Mouse (Mus musculus) neural tube, embryonic 11.5 days (tissue): ENCODE results near the gene Ghr. TPM values are rescaled to one million over a fixed set of nuclear protein-coding genes. Genes with fewer than 3 reads are reported as not detected.

Source experiments
- ATAC-seq: fragments of 200-750 bp; cut with Nextera tagmentation; 2 replicates; pipeline ENCODE4 v1.8.0; 2017; ENCODE audit warnings: moderate number of reproducible peaks, mild to moderate bottlenecking, moderate TSS enrichment, moderate library complexity; ENCODE audit not compliant: insufficient read depth, low FRiP score, low TSS enrichment
- DNase-seq: peaks from one replicate; pipeline ENCODE4 v3.0.0-alpha.2; 2015; ENCODE audit warnings: low spot score
- H3K27ac ChIP-seq: fragments of 300-500 bp; sonication (generic); 2 replicates; pipeline ENCODE4 v1.5.1; 2014; ENCODE audit warnings: low read depth, mild to moderate bottlenecking, low read length
- H3K27me3 ChIP-seq: fragments of 300-500 bp; sonication (generic); 2 replicates; pipeline ENCODE4 v1.6.1; 2014; ENCODE audit warnings: mild to moderate bottlenecking, low read length, mixed read lengths; ENCODE audit not compliant: control insufficient read depth, insufficient read depth
- H3K36me3 ChIP-seq: fragments of 300-500 bp; sonication (generic); 2 replicates; pipeline ENCODE4 v1.6.1; 2014; ENCODE audit warnings: mild to moderate bottlenecking, low read length, moderate library complexity, mixed read lengths; ENCODE audit not compliant: control insufficient read depth, insufficient read depth
- H3K4me1 ChIP-seq: fragments of 300-500 bp; sonication (generic); 2 replicates; pipeline ENCODE4 v1.6.1; 2014; ENCODE audit warnings: low read length, mixed read lengths; ENCODE audit not compliant: control insufficient read depth, insufficient read depth
- H3K4me2 ChIP-seq: fragments of 300-500 bp; sonication (generic); 2 replicates; pipeline ENCODE4 v1.6.1; 2014; ENCODE audit warnings: low read depth, mild to moderate bottlenecking, moderate library complexity
- H3K4me3 ChIP-seq: fragments of 300-500 bp; sonication (generic); 2 replicates; pipeline ENCODE4 v1.5.1; 2014; ENCODE audit warnings: low read depth, low read length
- H3K9ac ChIP-seq: fragments of 300-500 bp; sonication (generic); 2 replicates; pipeline ENCODE4 v1.6.1; 2014; ENCODE audit warnings: mild to moderate bottlenecking, low read length
- H3K9me3 ChIP-seq: fragments of 300-500 bp; sonication (generic); 2 replicates; pipeline ENCODE4 v1.6.1; 2016; ENCODE audit warnings: low read length; ENCODE audit not compliant: control insufficient read depth
- WGBS: fragments of 180-500 bp; shearing (Covaris S2); extraction: QIAGEN DNeasy Blood & Tissue Kit; methylation state at CpG from one replicate; pipeline ENCODE4 v1.1.7; 2014; 5-methylcytosine and 5-hydroxymethylcytosine counted together
- polyA plus RNA-seq: library from polyadenylated mRNA; unstranded; fragments of >200 nt; fragmentation: Nextera tagmentation; extraction: Ambion mirVana; gene quantifications from 2 replicates; pipeline ENCODE4 v1.2.1, GENCODE M21; 2014

Ghr gene
- polyA plus RNA-seq, 1 experiment from 2014 or later, result 21.0 TPM

GRCm38 (mm10) chr15:3290435-3290834, 292.9 kb downstream of the Ghr start:
- Histone ChIP-seq H3K27me3 (no peaks in the 10 kb centered on the region), H3K4me3 (no peak overlapping the region), H3K9me3 (no peaks in the 10 kb centered on the region), H3K4me2 (no peak overlapping the region), H3K9ac (no peak overlapping the region), H3K27ac (no peak overlapping the region), H3K4me1 (no peaks in the 10 kb centered on the region), H3K36me3 (no peaks in the 10 kb centered on the region)
- 95% methylated on average over 3 of the region's 3 CpGs for WGBS
- DNase-seq (no peak), ATAC-seq (no peak)

- DNase-seq, result no peak
- no peaks in the 10 kb centered on the region for H3K27me3 ChIP-seq
- no peak for ATAC-seq
Measured at GRCm38 (mm10) chr15:3286032-3286431, 297.3 kb downstream of the Ghr start.

GRCm38 (mm10) chr15:3281737-3282136, 301.6 kb downstream of the Ghr start:
- H3K4me2 ChIP-seq, result no peak overlapping the region
- H3K9ac ChIP-seq, result no peak overlapping the region
- H3K27ac ChIP-seq, result no peak overlapping the region
- ATAC-seq, result no peak
- 92% methylated on average over 1 of the region's 1 CpGs for WGBS
- no peaks in the 10 kb centered on the region for H3K9me3 ChIP-seq
- no peak overlapping the region for H3K4me3 ChIP-seq
- H3K36me3 ChIP-seq, result no peaks in the 10 kb centered on the region
- H3K27me3 ChIP-seq, result no peaks in the 10 kb centered on the region
- no peaks in the 10 kb centered on the region for H3K4me1 ChIP-seq
- DNase-seq, result no peak

More at GRCm38 (mm10) chr15:3286032-3286431, 297.3 kb downstream of the Ghr start:
- Histone ChIP-seq H3K4me3 (no peak overlapping the region), H3K4me1 (no peaks in the 10 kb centered on the region), H3K9me3 (no peaks in the 10 kb centered on the region), H3K9ac (no peak overlapping the region), H3K4me2 (no peak overlapping the region), H3K27ac (no peak overlapping the region), H3K36me3 (no peaks in the 10 kb centered on the region)

DNA sequence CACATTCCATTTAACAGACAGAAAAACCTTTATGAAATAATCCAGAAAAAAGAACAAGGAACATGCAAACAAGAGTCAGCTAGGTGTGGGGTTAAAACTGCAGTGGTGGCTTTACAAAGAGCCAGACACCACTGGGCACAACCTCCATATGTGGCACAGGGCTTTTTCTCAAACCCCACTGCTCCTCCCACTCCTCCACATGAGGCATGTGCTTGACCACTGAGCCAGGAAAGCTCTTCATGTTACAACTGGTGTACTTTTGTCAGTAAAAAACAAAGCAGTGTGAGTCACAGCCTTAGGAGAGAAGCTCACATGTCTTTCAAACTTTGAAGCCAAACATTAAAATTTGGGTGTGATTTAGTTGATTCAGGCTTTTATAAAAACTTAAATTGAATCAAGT, 302.1 kb downstream of the Ghr start:
- no peak overlapping the region for H3K4me3 ChIP-seq
- H3K9me3 ChIP-seq, result no peaks in the 10 kb centered on the region
- no peak overlapping the region for H3K4me2 ChIP-seq
- no peak overlapping the region for H3K27ac ChIP-seq
- H3K27me3 ChIP-seq, result no peaks in the 10 kb centered on the region
- DNase-seq (no peak), ATAC-seq (no peak)
- H3K4me1 ChIP-seq, result no peaks in the 10 kb centered on the region
- no peaks in the 10 kb centered on the region for H3K36me3 ChIP-seq
- H3K9ac ChIP-seq, result no peak overlapping the region

DNA sequence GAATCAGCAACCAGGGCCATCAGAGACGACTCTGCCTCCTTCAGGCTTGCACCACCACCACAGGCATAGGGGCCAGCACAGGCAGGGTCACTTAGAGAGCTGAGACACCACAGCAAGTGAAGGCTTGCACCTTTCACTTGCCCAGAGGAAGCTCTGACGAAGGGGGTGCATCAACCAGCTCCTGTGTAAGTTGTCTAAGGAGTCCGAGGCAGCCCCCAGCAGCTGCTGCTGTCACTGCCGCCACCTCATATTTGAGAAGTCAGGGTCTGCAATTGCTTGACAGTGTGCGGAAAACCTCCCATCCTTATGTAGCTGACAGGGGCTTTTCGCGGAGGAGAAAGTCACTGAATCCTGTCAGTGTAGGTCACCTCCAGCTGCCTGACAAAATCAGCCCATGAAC, 304.1 kb downstream of the Ghr start:
- H3K27me3 ChIP-seq, result no peaks in the 10 kb centered on the region
- ATAC-seq (no peak), DNase-seq (no peak)
- H3K9ac ChIP-seq, result no peak overlapping the region
- H3K27ac ChIP-seq, result no peak overlapping the region
- 83% methylated on average over 7 of the region's 7 CpGs for WGBS
- no peaks in the 10 kb centered on the region for H3K9me3 ChIP-seq
- no peak overlapping the region for H3K4me3 ChIP-seq
- no peak overlapping the region for H3K4me2 ChIP-seq
- H3K36me3 ChIP-seq, result no peaks in the 10 kb centered on the region
- H3K4me1 ChIP-seq, result no peaks in the 10 kb centered on the region

- Histone ChIP-seq H3K36me3 (no peaks in the 10 kb centered on the region), H3K4me1 (no peaks in the 10 kb centered on the region), H3K27me3 (no peaks in the 10 kb centered on the region), H3K4me3 (no peak overlapping the region), H3K27ac (no peak overlapping the region), H3K9me3 (no peaks in the 10 kb centered on the region), H3K4me2 (no peak overlapping the region), H3K9ac (no peak overlapping the region)
- WGBS, result 95% methylated on average over 2 of the region's 2 CpGs
- no peak for ATAC-seq
- no peak for DNase-seq
Measured at GRCm38 (mm10) chr15:3277391-3277790, 305.9 kb downstream of the Ghr start.

- H3K27ac ChIP-seq, result no peak overlapping the region
- H3K36me3 ChIP-seq, result no peaks in the 10 kb centered on the region
- 72% methylated on average over 1 of the region's 1 CpGs for WGBS
- no peaks in the 10 kb centered on the region for H3K4me1 ChIP-seq
- H3K4me2 ChIP-seq, result no peak overlapping the region
- no peak for DNase-seq
- H3K9ac ChIP-seq, result no peak overlapping the region
- no peak for ATAC-seq
- no peaks in the 10 kb centered on the region for H3K27me3 ChIP-seq
- no peaks in the 10 kb centered on the region for H3K9me3 ChIP-seq
- no peak overlapping the region for H3K4me3 ChIP-seq
Measured at GRCm38 (mm10) chr15:3273191-3273590, 310.1 kb downstream of the Ghr start.

- Histone ChIP-seq H3K9me3 (no peaks in the 10 kb centered on the region), H3K4me3 (peak overlapping the region; percentile 6), H3K4me2 (peak overlapping the region; percentile 29), H3K27ac (no peak overlapping the region), H3K27me3 (no peaks in the 10 kb centered on the region), H3K9ac (no peak overlapping the region), H3K36me3 (no peaks in the 10 kb centered on the region), H3K4me1 (no peaks in the 10 kb centered on the region)
- DNase-seq (no peak), ATAC-seq (peak; percentile 45; the same call in 1 of the 2 replicates)
- 33% methylated on average over 6 of the region's 6 CpGs for WGBS
Measured at GRCm38 (mm10) chr15:3271216-3271615, 312.1 kb downstream of the Ghr start.

DNA sequence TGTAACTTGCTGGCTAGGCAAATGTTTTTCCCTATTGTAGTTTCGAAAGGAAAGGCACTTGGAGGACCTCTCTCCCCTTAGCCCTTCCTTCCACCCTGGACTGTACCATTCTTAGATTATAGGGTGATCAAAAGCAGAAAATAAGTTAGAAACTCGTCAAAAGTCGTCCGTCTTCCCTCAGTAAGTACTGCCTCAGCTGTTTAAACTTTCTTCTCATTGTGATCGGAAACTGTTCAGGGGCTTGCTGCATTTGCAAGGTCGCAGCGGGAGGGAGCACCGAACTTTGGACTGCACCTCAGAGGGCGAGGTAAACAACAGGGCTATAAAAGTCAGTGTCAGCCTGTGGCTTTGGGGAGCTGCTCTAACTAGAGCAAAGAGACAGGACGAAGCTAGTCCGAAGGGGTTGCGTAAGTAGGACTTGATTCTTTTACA, 312.6 kb downstream of the Ghr start:
- WGBS, result 1% methylated on average over 12 of the region's 12 CpGs
- Histone ChIP-seq H3K4me3 (peak overlapping the region; percentile 19), H3K4me1 (no peaks in the 10 kb centered on the region), H3K27me3 (no peaks in the 10 kb centered on the region), H3K27ac (0 out of 2 replicates have a peak overlapping the region, but pooled peaks have one; percentile 49), H3K9ac (peak overlapping the region; percentile 56), H3K9me3 (no peaks in the 10 kb centered on the region), H3K36me3 (no peaks in the 10 kb centered on the region), H3K4me2 (peak overlapping the region; percentile 40)
- DNase-seq (peak; percentile 77), ATAC-seq (peak; percentile 85)
